Mouse (Mus musculus) large intestine, adult 2 months (tissue): Measurements from ENCODE around the gene Rufy3. TPM values are rescaled to one million over a fixed set of nuclear protein-coding genes. Genes with fewer than 3 reads are reported as not detected.
A peak's percentile ranks its signal among the peaks of the same experiment; 100 is the strongest.

ENCODE experiments used
- DNase-seq: peaks from one replicate; pipeline ENCODE4 v3.0.0-alpha.2; 2012; ENCODE audit warnings: low read depth, low spot score
- WGBS: fragments of 180-500 bp; shearing (Covaris S2); methylation state at CpG from one replicate; pipeline ENCODE4 v1.1.7; 2018; 5-methylcytosine and 5-hydroxymethylcytosine counted together
- polyA plus RNA-seq: library from polyadenylated mRNA; depleted of rRNA; stranded (reverse); fragments of >200 nt; gene quantifications from 2 replicates; pipeline ENCODE4 v1.2.3, GENCODE M21; 2012

Rufy3 gene
- polyA plus RNA-seq, 1 experiment, result 4.9 TPM

- WGBS, result 52% methylated on average over 3 of the region's 3 CpGs
- DNase-seq, result no peak
Measured at GRCm38 (mm10) chr5:88569541-88569940, 4.7 kb downstream of the Rufy3 start.

DNA sequence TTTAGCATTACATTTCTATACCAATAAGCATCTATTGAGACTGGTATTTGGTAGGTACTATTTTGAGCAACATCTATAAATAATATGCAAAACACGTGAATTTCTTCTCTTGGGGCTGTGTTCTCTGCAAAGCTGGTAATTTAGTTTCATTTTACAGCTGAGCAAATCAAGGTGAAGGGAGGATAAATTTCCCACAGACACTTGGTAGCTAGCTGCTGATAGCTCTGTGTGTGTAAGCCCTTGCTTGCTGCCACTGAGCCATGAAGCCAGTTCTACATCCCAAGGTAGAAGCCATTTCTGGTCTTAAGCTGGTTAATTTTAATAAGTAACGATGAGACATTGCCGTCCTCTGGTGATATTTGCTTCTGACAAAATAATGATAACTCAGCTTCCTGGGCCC, 10.0 kb downstream of the Rufy3 start:
- no peak for DNase-seq
- WGBS, result 80% methylated on average over 3 of the region's 3 CpGs

- no peak for DNase-seq
- WGBS, result 41% methylated on average over 3 of the region's 3 CpGs
Measured at GRCm38 (mm10) chr5:88575506-88576338, 10.9 kb downstream of the Rufy3 start.

- 32% methylated on average over 10 of the region's 10 CpGs for WGBS
- no peak for DNase-seq
Measured at GRCm38 (mm10) chr5:88580681-88581080, 15.8 kb downstream of the Rufy3 start.

DNA sequence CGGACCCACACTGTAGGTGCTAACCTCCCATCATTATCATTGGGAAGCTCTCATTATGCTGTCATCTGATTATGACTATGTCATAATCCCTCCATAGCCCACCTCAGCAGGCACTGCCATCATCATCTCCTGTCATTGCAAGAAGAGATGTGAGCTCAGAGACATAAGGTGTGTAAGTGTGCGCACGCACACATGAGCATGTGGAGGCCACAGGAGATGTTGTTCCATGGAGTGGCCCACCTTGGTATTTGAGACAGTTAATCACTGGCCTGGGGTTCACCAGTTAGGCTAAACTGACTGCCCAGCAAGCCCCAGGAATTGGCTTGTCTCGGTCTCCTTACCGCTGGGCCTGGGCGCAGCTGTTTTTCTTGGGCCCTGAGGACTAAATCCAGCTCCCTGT, 16.5 kb downstream of the Rufy3 start:
- DNase-seq, result no peak
- WGBS, result 91% methylated on average over 6 of the region's 6 CpGs

DNA sequence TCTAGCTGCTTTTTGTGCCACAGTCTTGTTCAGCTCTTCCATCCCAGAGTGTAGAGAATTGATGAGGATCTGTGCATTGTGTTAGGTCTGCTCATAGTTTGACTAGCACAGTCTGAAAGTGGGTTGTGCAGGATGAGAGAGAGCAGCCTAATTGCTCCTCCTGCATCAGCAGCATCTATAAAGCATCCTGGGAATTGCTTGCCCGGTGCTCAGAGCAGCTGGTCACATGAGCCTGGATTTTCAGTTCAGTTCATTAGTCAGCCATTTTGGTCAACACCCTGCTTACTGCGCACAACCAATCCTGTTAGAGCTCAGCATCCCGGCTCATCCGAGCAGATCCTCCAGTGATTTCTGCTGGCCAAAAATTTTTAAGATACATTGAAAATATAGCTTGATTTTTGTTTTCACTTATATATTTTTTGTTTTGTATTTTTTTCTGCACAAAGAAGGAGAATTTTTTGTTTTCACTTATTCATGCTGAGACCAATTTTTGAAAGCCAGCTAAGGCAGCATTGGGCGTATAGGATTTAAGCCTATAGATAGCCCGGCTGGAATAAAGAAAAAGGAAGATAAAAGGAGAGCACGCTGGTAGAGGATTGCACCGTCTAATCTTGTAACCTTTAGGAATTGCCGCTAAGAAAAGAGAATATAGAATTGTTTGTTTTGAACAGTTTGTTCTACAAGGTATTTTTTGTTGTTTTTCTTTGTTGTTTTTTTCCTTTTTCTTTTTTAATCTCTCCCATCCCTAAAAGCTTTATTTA, 18.6 kb downstream of the Rufy3 start:
- DNase-seq, result no peak
- 80% methylated on average over 9 of the region's 9 CpGs for WGBS

DNA sequence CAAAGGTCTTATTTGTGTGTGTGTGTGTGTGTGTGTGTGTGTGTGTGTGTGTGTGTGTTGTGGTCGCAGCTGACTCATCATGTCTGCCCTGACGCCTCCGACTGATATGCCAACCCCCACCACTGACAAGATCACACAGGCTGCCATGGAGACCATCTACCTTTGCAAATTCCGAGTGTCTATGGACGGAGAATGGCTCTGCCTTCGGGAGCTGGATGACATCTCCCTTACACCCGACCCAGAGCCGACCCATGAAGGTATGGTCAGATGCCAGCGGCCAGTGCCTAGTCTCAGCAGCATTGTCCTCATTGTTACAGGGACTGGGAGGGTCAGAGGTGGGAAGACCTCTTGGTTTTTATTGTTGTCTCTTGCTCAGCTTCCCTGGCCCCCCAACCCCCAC, 19.2 kb downstream of the Rufy3 start:
- WGBS, result 86% methylated on average over 9 of the region's 9 CpGs
- no peak for DNase-seq

GRCm38 (mm10) chr5:88586407-88587174, 21.8 kb downstream of the Rufy3 start:
- DNase-seq, result no peak
- 73% methylated on average over 7 of the region's 7 CpGs for WGBS

- WGBS, result 30% methylated on average over 13 of the region's 13 CpGs
- DNase-seq, result no peak
Measured at GRCm38 (mm10) chr5:88587211-88587934, 22.5 kb downstream of the Rufy3 start.

GRCm38 (mm10) chr5:88588481-88588880, 23.6 kb downstream of the Rufy3 start:
- 60% methylated on average over 5 of the region's 5 CpGs for WGBS
- DNase-seq, result no peak

- WGBS, result 33% methylated on average over 13 of the region's 13 CpGs
- DNase-seq, result peak; percentile 82
Measured at GRCm38 (mm10) chr5:88593421-88594172, 28.8 kb downstream of the Rufy3 start.

DNA sequence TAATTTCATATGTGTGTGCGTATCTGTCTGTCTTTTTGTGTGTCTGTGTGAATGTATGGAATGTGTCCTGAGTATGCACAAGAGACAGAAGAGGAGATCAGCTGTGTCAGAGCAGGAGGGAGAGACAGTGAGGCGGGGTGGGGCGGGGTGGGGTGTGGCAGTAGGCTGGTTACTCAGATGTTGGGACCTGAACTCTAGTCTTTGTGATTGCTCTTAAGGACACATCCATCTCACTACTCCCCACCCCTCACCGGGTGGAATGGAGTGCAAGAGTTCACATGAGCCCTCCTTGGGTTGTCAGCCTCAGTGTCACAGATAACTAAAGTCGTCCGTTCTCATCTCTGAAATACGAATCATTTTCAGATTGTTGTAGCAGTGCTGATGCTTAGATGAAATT, 29.3 kb downstream of the Rufy3 start:
- DNase-seq, result peak; percentile 19
- 37% methylated on average over 7 of the region's 7 CpGs for WGBS

GRCm38 (mm10) chr5:88595537-88596455, 31.0 kb downstream of the Rufy3 start:
- WGBS, result 42% methylated on average over 5 of the region's 5 CpGs
- no peak for DNase-seq

- WGBS, result 91% methylated on average over 6 of the region's 6 CpGs
- DNase-seq, result no peak
Measured at GRCm38 (mm10) chr5:88598961-88599360, 34.1 kb downstream of the Rufy3 start.

GRCm38 (mm10) chr5:88602030-88602429, 37.2 kb downstream of the Rufy3 start:
- 86% methylated on average over 2 of the region's 2 CpGs for WGBS
- DNase-seq, result no peak

GRCm38 (mm10) chr5:88602713-88603112, 37.9 kb downstream of the Rufy3 start:
- no peak for DNase-seq
- 86% methylated on average over 3 of the region's 3 CpGs for WGBS

DNA sequence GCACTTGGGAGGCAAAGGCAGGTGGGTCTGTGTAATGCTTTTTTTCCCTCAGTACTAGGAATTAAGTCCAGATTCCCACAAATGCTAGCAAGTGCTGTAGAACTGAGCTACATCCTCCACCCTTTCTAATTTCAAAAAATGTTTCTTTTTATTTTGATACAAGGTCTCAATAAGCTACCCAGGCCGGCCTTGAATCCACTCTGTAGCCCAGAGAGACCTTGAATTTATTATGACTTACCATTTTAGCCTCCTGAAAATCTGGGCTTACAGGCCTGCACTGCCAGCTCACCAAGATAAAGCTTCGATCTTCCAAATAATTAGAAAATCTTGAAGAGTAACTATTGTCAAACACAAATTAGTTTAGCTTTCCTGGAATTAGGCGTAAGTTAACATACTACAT, 39.2 kb downstream of the Rufy3 start:
- WGBS, result 93% methylated on average over 3 of the region's 3 CpGs
- DNase-seq, result no peak
